Mouse (Mus musculus): ENCODE results near the gene Def6. TPM values are rescaled to one million over a fixed set of nuclear protein-coding genes. Genes with fewer than 3 reads are reported as not detected.
A peak's percentile ranks its signal among the peaks of the same experiment; 100 is the strongest.

Gene Def6
- polyA plus RNA-seq, 1 experiment from 2014 or later = 3.1 TPM

DNA sequence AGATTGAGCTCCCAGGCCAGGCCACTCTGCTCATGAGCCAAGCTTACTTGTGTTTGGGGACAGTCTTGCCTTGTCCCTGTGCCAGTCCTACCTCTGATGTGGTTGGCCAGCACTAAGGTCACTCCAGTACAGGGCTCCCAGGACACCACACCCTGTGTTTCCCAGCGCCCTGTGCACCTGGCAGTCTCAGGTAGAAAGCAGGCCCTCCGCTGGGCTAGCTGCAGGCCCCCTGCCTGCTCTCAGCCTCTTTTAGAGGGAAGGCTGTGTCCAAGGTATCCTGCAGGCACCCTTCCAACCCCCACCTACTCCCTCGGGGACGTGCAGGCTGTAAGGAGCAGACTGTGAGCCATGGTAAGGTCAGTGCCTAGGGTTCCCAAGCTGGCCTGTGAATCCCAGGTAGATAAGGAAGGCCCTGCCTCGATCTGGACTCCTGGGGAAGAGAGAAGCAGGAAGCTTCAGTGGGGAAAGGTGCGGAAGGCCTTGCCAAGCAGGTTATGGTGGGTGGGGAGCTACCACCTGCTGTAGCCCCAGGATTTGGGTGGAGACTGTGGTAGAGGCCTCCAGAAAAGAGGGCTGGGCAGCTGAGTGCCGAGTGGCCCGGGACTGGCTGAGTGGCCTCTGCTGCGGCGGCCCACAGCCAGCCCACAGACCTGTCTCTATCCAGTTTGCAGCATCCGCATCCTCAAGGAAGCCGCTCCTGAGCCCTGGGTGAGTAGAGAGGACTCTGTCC, 64.1 kb downstream of the Def6 start:
- 83% methylated on average over 12 of the region's 12 CpGs for WGBS
- H3K27ac ChIP-seq (replicated peaks) = 0 out of 2 replicates have a peak overlapping the region, but pooled peaks have one; percentile 17

GRCm38 (mm10) chr17:28272281-28272680, 64.7 kb downstream of the Def6 start:
- whole genome bisulfite sequencing = 89% methylated on average over 9 of the region's 9 CpGs
- Histone ChIP-seq H3K27me3 (ENCODE audit: low read depth, poor library complexity, severe bottlenecking) (no peaks in the 10 kb centered on the region), H3K9me3 (replicated peaks) (no peaks in the 10 kb centered on the region), H3K4me3 (no peak overlapping the region), H3K27ac (replicated peaks) (no peak overlapping the region), H3K36me3 (no peaks in the 10 kb centered on the region), H3K4me1 (peaks cover 11% of the 10 kb centered on the region)
- no peak for DNase-seq (ENCODE audit: low spot score)

More for the DNA sequence above, 64.1 kb downstream of the Def6 start:
- no peak for DNase-seq (ENCODE audit: low spot score)
- Histone ChIP-seq H3K4me1 (0 out of 2 replicates have a peak, but pooled peaks cover 7% of the 10 kb centered on the region), H3K36me3 (no peaks in the 10 kb centered on the region), H3K9me3 (replicated peaks) (no peaks in the 10 kb centered on the region), H3K27me3 (ENCODE audit: low read depth, poor library complexity, severe bottlenecking) (no peaks in the 10 kb centered on the region), H3K4me3 (no peak overlapping the region)

DNA sequence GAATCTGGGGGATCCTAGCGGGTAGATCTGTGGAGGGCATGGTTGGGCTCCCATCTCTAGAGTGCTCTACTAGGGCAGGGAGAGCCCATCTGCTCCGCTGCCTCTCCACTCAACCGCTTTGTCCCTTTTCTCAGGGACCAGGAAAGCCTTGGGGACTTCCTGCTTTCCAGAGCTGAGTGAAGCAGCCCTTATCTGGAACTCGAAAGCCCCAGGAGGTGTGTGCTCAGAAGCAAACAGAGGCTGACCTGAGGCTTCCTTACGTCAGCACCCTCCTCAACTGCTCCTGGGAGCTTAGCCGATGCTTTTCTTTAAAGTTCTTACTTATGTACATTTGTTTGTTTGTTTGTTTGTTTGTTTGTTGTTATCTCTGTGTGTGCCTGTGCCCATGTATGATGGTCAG, 65.3 kb downstream of the Def6 start:
- Histone ChIP-seq H3K27ac (replicated peaks) (no peak overlapping the region), H3K4me3 (no peak overlapping the region), H3K4me1 (peaks cover 17% of the 10 kb centered on the region), H3K9me3 (replicated peaks) (no peaks in the 10 kb centered on the region), H3K36me3 (no peaks in the 10 kb centered on the region), H3K27me3 (ENCODE audit: low read depth, poor library complexity, severe bottlenecking) (no peaks in the 10 kb centered on the region)
- WGBS = 86% methylated on average over 6 of the region's 6 CpGs
- no peak for DNase-seq (ENCODE audit: low spot score)

DNA sequence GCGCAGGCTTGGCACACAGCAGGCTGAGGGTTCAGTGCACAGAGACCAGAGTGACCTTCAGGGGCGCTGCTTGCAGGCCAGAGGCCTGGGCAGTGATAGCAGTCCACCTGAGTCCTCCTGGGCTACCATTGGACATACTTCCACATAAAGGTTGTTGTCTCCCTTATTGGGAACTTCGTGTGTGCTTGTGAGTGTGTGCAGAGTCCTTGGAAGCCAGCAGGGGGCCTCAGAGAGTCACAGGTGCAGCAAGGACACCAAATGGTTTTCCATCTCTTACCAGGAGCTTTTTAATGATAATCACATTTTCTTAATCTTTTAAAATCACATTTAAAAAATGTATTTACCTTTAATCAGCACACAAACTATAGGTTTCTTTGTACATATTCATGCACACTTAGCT, 67.2 kb downstream of the Def6 start:
- no peak overlapping the region for H3K27ac ChIP-seq (replicated peaks)
- peaks cover 27% of the 10 kb centered on the region for H3K4me1 ChIP-seq
- DNase-seq (ENCODE audit: low spot score) = no peak
- H3K4me3 ChIP-seq = no peak overlapping the region
- no peaks in the 10 kb centered on the region for H3K27me3 ChIP-seq (ENCODE audit: low read depth, poor library complexity, severe bottlenecking)
- H3K9me3 ChIP-seq (replicated peaks) = no peaks in the 10 kb centered on the region
- WGBS = 88% methylated on average over 3 of the region's 3 CpGs
- H3K36me3 ChIP-seq = no peaks in the 10 kb centered on the region

GRCm38 (mm10) chr17:28277226-28277625, 69.6 kb downstream of the Def6 start:
- H3K27ac ChIP-seq (replicated peaks) = peak overlapping the region; percentile 42; the same call in 1 of the 2 replicates
- H3K27me3 ChIP-seq (ENCODE audit: low read depth, poor library complexity, severe bottlenecking) = no peaks in the 10 kb centered on the region
- no peak for DNase-seq (ENCODE audit: low spot score)
- H3K9me3 ChIP-seq (replicated peaks) = no peaks in the 10 kb centered on the region
- H3K36me3 ChIP-seq = no peaks in the 10 kb centered on the region
- peaks cover 39% of the 10 kb centered on the region for H3K4me1 ChIP-seq
- 87% methylated on average over 14 of the region's 14 CpGs for WGBS
- no peak overlapping the region for H3K4me3 ChIP-seq

DNA sequence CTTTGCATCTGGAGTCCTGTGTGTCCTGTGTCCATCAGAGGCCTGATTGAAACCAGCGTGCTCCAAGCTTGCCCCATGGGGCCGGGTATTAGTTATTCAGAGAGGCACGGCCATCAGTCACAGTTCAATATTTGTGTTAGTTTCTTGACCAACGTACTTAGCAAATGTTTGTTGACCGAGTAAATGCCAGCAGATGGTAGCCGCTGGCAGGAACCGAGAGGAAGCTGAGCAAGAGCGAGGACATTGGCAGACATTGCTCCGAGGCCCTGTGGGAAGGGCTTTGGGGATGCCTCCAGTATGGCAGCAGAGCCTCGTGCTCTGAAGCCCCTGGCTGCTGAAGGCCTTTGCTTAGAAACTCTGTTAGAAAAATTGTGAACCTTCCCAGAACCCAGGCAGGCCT, 70.1 kb downstream of the Def6 start:
- WGBS = 76% methylated on average over 10 of the region's 10 CpGs
- no peak overlapping the region for H3K4me3 ChIP-seq
- no peaks in the 10 kb centered on the region for H3K9me3 ChIP-seq (replicated peaks)

GRCm38 (mm10) chr17:28278156-28278555, 70.6 kb downstream of the Def6 start:
- Histone ChIP-seq H3K27ac (replicated peaks) (no peak overlapping the region), H3K9me3 (replicated peaks) (no peaks in the 10 kb centered on the region), H3K36me3 (no peaks in the 10 kb centered on the region), H3K27me3 (ENCODE audit: low read depth, poor library complexity, severe bottlenecking) (no peaks in the 10 kb centered on the region), H3K4me1 (peaks cover 39% of the 10 kb centered on the region), H3K4me3 (no peak overlapping the region)
- no peak for DNase-seq (ENCODE audit: low spot score)
- 87% methylated on average over 3 of the region's 3 CpGs for WGBS

More for the DNA sequence above, 70.1 kb downstream of the Def6 start:
- H3K27me3 ChIP-seq (ENCODE audit: low read depth, poor library complexity, severe bottlenecking) = no peaks in the 10 kb centered on the region
- peak overlapping the region; percentile 42; the same call in 1 of the 2 replicates for H3K27ac ChIP-seq (replicated peaks)
- H3K4me1 ChIP-seq = peaks cover 39% of the 10 kb centered on the region
- no peak for DNase-seq (ENCODE audit: low spot score)
- H3K36me3 ChIP-seq = no peaks in the 10 kb centered on the region

Other genes with a start within 250 kb of the Def6 start
- gene Tcp11, start 127.1 kb upstream of the Def6 start, polyA plus RNA-seq (2016; fragmentation: Nextera tagmentation; extraction: Ambion mirVana) = 0.86 and 1.2 TPM in 2 replicates
- gene Scube3, start 65.6 kb upstream of the Def6 start, polyA plus RNA-seq (2016; fragmentation: Nextera tagmentation; extraction: Ambion mirVana) = 9.5 and 10.8 TPM in 2 replicates
- gene Zfp523, start 30.6 kb upstream of the Def6 start, polyA plus RNA-seq (2016; fragmentation: Nextera tagmentation; extraction: Ambion mirVana) = 32.4 and 38.0 TPM in 2 replicates
- 1.5 and 1.7 TPM in 2 replicates for gene Ppard, start 24.9 kb downstream of the Def6 start, polyA plus RNA-seq (2016; fragmentation: Nextera tagmentation; extraction: Ambion mirVana)
- gene Fance, start 105.7 kb downstream of the Def6 start, polyA plus RNA-seq (2016; fragmentation: Nextera tagmentation; extraction: Ambion mirVana) = 28.2 and 30.8 TPM in 2 replicates
- 426 and 489 TPM in 2 replicates for gene Rpl10a, start 120.7 kb downstream of the Def6 start, polyA plus RNA-seq (2016; fragmentation: Nextera tagmentation; extraction: Ambion mirVana)
- gene Tead3, start 143.0 kb downstream of the Def6 start, polyA plus RNA-seq (2016; fragmentation: Nextera tagmentation; extraction: Ambion mirVana) = 5.0 and 5.2 TPM in 2 replicates
- gene Tulp1, start 157.4 kb downstream of the Def6 start, polyA plus RNA-seq (2016; fragmentation: Nextera tagmentation; extraction: Ambion mirVana) = 2.8 and 5.0 TPM in 2 replicates